Mouse (Mus musculus): ENCODE data around the gene Smim7. TPM values are rescaled to one million over a fixed set of nuclear protein-coding genes. Genes with fewer than 3 reads are reported as not detected.
A peak's percentile ranks its signal among the peaks of the same experiment; 100 is the strongest.

The Smim7 gene
- 129 and 142 TPM in 2 replicates for polyA plus RNA-seq (2014; fragmentation: Nextera tagmentation; extraction: Ambion mirVana)

DNA sequence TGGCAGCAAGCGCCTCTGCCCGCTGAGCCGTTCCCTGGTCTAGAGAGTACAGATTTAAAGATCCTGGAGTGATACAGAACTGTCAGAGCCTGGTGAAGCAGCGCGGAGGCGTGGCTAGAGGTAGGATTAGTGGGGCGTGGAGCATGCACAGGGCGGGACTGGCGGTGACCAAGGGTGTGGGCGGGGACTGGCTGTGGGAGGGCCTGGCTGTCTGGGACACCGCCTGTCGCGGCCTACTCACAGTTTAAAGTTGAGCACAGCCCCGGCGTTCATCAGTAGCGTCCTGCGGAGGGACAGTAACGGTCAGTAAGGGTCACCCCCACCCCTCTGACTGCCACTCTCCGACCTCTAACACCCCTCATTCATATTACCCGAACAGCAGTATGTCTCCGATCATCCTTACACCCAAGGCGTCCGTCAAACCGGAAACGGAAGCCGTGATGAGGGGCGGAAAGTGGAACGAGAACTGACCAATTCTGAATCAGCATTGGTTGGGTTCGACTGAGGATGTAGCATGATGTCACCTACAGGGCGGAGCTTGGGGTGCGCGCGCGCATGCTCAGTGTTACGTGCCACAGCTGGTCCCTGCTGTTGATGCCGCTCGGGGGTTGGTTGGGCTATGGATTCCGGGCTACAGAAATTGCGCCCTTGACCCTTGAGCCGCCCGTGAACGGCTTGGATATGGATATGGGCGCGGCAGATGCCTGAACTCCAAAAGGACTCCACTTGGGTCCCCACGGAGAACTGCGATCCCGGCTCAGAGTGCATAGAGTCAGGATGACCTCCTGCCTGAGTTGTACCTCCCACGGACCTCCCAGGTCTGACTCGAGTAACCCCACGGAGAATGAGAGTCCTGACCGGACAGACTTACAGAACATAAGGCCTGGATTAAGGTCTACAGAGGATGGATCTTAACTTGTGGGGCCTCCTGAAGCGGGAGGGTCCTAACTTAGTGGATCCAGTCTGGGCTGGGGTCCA lies at the start of gene Smim7:
TSS of gene Smim7 (minus strand) at position 456 of the 978 bp plus-strand sequence.
- peak within 1 kb of the TSS; percentile 90 for H3K27ac ChIP-seq (ENCODE audit: low read depth, low read length)
- peak within 1 kb of the TSS; percentile 94 for H3K4me2 ChIP-seq (replicated peaks; ENCODE audit: low read depth, low read length)
- H3K4me3 ChIP-seq (ENCODE audit: low read length): peak within 1 kb of the TSS; percentile 56
- H3K36me3 ChIP-seq (ENCODE audit: control insufficient read depth, insufficient read depth, low read length): peaks cover 34% of the 10 kb centered on the region
- under 1% methylated on average over 52 of the region's 52 CpGs for WGBS
- H3K9ac ChIP-seq (ENCODE audit: low read depth, low read length): peak within 1 kb of the TSS; percentile 62
- H3K4me1 ChIP-seq (ENCODE audit: control insufficient read depth, insufficient read depth, low read length): peaks cover 19% of the 10 kb centered on the region
- ATAC-seq (ENCODE audit: low FRiP score, low TSS enrichment): peak; percentile 97
- H3K27me3 ChIP-seq (ENCODE audit: control insufficient read depth, insufficient read depth, low read length): no peaks in the 10 kb centered on the region
- no peaks in the 10 kb centered on the region for H3K9me3 ChIP-seq (ENCODE audit: control insufficient read depth, low read length)

DNA sequence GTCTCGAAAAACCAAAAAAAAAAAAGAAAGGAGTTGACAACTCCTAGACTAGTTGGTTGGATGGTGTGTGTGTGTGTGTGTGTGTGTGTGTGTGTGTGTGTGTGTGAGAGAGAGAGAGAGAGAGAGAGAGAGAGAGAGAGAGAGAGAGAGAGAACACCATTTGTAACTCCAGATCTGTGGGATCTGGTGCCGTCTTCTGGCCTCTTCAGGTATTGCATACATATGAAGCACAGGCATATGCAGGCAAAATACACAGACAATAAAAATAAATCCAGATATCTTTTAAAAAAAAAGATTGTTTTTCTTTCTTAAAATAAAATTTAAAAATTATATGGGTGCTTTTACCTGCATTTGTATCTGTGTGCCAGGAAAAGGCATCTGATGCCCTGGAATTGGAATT lies 19.3 kb upstream of the Smim7 start:
- no peaks in the 10 kb centered on the region for H3K36me3 ChIP-seq (ENCODE audit: control insufficient read depth, insufficient read depth, low read length)
- 61% methylated on average over 2 of the region's 2 CpGs for WGBS
- no peaks in the 10 kb centered on the region for H3K4me1 ChIP-seq (ENCODE audit: control insufficient read depth, insufficient read depth, low read length)
- H3K9ac ChIP-seq (ENCODE audit: low read depth, low read length): no peak overlapping the region
- no peak overlapping the region for H3K27ac ChIP-seq (ENCODE audit: low read depth, low read length)
- H3K9me3 ChIP-seq (ENCODE audit: control insufficient read depth, low read length): no peaks in the 10 kb centered on the region
- no peak overlapping the region for H3K4me2 ChIP-seq (replicated peaks; ENCODE audit: low read depth, low read length)
- no peaks in the 10 kb centered on the region for H3K27me3 ChIP-seq (ENCODE audit: control insufficient read depth, insufficient read depth, low read length)
- H3K4me3 ChIP-seq (ENCODE audit: low read length): no peak overlapping the region
- no peak for ATAC-seq (ENCODE audit: low FRiP score, low TSS enrichment)

DNA sequence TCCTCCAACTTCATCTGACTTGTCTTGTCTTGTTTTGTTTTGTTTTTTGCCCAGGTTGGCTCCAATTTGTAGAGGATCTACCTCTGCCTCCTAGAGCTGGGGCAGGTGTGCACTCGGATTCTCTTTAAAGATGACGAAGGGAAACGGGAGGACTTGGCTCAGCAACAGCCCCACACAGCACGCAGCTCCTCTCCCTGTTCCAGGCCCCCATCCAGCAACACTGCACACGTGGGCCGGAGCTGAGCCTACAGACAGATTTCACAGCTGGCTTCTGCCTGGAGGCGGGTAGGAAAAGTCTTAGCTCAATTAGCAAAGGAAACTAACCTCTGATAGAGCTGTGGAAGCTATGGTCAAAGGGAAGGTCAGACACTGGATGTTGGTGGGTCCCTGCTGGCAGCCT lies 18.4 kb upstream of the Smim7 start:
- no peak overlapping the region for H3K9ac ChIP-seq (ENCODE audit: low read depth, low read length)
- 77% methylated on average over 7 of the region's 7 CpGs for WGBS
- H3K27me3 ChIP-seq (ENCODE audit: control insufficient read depth, insufficient read depth, low read length): no peaks in the 10 kb centered on the region
- H3K4me3 ChIP-seq (ENCODE audit: low read length): no peak overlapping the region
- no peak overlapping the region for H3K27ac ChIP-seq (ENCODE audit: low read depth, low read length)
- no peak for ATAC-seq (ENCODE audit: low FRiP score, low TSS enrichment)
- no peaks in the 10 kb centered on the region for H3K36me3 ChIP-seq (ENCODE audit: control insufficient read depth, insufficient read depth, low read length)
- no peaks in the 10 kb centered on the region for H3K4me1 ChIP-seq (ENCODE audit: control insufficient read depth, insufficient read depth, low read length)
- no peak overlapping the region for H3K4me2 ChIP-seq (replicated peaks; ENCODE audit: low read depth, low read length)
- H3K9me3 ChIP-seq (ENCODE audit: control insufficient read depth, low read length): no peaks in the 10 kb centered on the region

DNA sequence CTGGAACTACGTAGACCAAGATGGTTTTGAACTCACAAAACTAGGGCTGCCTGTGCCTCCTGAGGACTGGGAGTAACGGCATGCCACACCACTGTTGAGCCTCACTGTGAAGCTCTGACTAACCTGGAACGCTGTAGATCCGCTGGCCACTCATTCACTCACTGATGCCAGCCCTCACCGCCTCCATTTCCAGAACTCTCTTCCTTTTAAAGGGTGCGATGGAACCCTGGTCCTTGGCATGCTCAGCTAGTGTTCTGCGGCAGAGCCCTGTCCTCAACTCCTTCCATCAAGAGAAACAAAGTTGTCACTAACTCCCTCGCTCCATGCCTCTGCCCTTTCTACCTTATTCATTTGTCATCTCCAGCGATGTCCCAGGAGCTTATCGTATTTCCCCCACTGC lies 18.0 kb upstream of the Smim7 start:
- 83% methylated on average over 10 of the region's 10 CpGs for WGBS
- Histone ChIP-seq H3K36me3 (ENCODE audit: control insufficient read depth, insufficient read depth, low read length) (no peaks in the 10 kb centered on the region), H3K4me3 (ENCODE audit: low read length) (no peak overlapping the region), H3K4me1 (ENCODE audit: control insufficient read depth, insufficient read depth, low read length) (no peaks in the 10 kb centered on the region), H3K27me3 (ENCODE audit: control insufficient read depth, insufficient read depth, low read length) (no peaks in the 10 kb centered on the region), H3K9ac (ENCODE audit: low read depth, low read length) (no peak overlapping the region), H3K27ac (ENCODE audit: low read depth, low read length) (no peak overlapping the region), H3K9me3 (ENCODE audit: control insufficient read depth, low read length) (no peaks in the 10 kb centered on the region), H3K4me2 (replicated peaks; ENCODE audit: low read depth, low read length) (no peak overlapping the region)
- no peak for ATAC-seq (ENCODE audit: low FRiP score, low TSS enrichment)

DNA sequence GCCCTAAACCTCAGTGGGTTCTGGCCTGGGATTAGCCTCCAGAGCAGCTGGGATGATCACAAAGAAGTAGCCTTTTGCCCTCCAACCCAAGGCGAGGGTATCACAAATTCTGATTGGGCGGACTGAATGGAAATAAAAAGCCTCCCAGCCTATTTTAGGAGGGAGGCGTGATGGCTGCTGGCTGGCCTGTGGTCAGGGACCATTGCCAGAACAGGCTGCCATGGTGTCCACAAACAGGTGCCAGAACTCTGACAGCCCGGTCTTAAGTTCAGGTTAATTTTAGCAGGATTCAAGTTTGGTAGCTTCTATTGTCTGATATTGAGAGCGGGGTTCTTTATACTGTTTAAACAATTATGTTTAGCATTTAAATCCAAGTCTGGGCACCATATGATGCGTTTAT lies 16.9 kb upstream of the Smim7 start:
- Histone ChIP-seq H3K27me3 (ENCODE audit: control insufficient read depth, insufficient read depth, low read length) (no peaks in the 10 kb centered on the region), H3K27ac (ENCODE audit: low read depth, low read length) (no peak overlapping the region), H3K9ac (ENCODE audit: low read depth, low read length) (no peak overlapping the region), H3K4me2 (replicated peaks; ENCODE audit: low read depth, low read length) (no peak overlapping the region), H3K9me3 (ENCODE audit: control insufficient read depth, low read length) (no peaks in the 10 kb centered on the region), H3K36me3 (ENCODE audit: control insufficient read depth, insufficient read depth, low read length) (no peaks in the 10 kb centered on the region), H3K4me1 (ENCODE audit: control insufficient read depth, insufficient read depth, low read length) (no peaks in the 10 kb centered on the region), H3K4me3 (ENCODE audit: low read length) (no peak overlapping the region)
- WGBS: 75% methylated on average over 6 of the region's 6 CpGs
- ATAC-seq (ENCODE audit: low FRiP score, low TSS enrichment): no peak

DNA sequence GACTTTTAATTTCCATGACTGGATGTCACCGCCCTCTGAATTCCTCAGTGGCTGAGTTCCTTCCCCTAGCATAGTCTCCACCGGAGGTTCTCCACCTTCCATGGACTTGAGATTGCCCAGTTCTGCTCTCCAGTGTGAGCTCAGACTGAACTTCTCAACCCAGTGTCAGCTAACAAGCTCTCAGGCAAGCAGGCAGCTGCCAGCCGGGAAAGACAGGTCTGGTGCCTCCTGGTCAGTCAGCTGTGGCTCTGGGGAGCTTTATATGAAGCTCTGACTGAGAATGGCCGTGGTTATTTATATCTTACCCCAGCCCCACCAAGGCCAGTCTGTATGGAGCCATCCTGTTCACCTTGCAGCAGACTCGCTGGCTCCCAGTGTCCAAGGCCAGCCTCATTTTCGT lies 13.5 kb upstream of the Smim7 start:
- Histone ChIP-seq H3K4me3 (ENCODE audit: low read length) (no peak overlapping the region), H3K36me3 (ENCODE audit: control insufficient read depth, insufficient read depth, low read length) (no peaks in the 10 kb centered on the region), H3K27ac (ENCODE audit: low read depth, low read length) (no peak overlapping the region), H3K27me3 (ENCODE audit: control insufficient read depth, insufficient read depth, low read length) (no peaks in the 10 kb centered on the region), H3K9me3 (ENCODE audit: control insufficient read depth, low read length) (no peaks in the 10 kb centered on the region), H3K4me2 (replicated peaks; ENCODE audit: low read depth, low read length) (no peak overlapping the region), H3K9ac (ENCODE audit: low read depth, low read length) (no peak overlapping the region), H3K4me1 (ENCODE audit: control insufficient read depth, insufficient read depth, low read length) (no peaks in the 10 kb centered on the region)
- WGBS: 69% methylated on average over 6 of the region's 6 CpGs
- no peak for ATAC-seq (ENCODE audit: low FRiP score, low TSS enrichment)

DNA sequence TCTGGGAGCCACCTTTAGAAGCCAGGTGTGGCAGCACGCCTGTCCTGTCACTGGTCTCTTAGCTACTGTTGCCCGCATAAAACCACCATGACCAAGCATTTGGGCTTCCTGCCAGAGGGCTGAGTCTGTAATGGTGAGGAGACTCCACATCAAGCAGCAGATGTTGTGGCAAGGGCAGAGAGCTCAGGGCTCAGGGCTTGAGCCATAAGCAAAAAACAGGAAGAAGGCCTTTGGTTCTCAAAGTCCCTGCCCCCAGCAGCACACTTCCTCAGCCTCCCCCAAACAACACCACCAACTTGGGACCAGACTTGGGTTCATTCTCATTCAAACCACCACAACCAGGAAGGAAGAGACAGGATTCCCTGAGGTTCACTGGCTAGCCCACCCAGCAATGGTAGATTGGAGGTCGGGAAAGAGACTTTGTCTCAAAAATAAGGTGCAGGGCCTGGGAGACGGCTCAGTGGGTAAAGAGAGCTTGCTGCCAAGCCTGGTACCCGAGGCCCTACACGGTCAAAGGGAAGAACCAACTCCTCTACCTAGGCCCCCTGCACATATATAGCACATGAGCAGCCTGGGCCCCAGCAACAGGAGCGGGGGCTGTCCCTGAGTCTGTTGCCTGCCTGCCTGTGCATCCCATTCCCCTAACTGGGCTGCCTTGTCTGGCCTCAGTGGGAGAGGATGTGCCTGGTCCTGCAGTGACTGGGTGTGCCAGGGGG lies 12.3 kb upstream of the Smim7 start:
- WGBS: 83% methylated on average over 7 of the region's 7 CpGs
- no peaks in the 10 kb centered on the region for H3K9me3 ChIP-seq (ENCODE audit: control insufficient read depth, low read length)
- no peak overlapping the region for H3K27ac ChIP-seq (ENCODE audit: low read depth, low read length)

DNA sequence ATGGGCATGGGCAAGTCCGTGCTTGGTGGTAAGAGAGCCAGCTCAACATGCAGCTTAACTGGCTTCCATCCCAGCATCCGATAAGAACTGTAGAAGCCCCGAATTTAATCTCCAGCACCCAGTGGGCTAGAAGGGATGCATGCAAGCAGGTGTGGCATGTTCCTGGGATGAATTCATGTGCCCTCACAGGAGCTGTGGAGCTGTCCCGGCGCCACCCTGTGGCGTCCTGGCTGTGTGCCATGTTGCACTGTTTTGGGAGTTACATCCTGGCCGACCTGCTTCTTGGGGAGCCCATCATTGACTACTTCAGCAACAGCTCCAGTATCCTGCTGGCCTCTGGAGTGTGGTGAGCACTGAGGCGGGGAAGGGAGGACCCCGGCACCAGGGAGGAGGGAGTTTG lies 8.5 kb upstream of the Smim7 start:
- Histone ChIP-seq H3K4me3 (ENCODE audit: low read length) (no peak overlapping the region), H3K4me1 (ENCODE audit: control insufficient read depth, insufficient read depth, low read length) (no peaks in the 10 kb centered on the region), H3K36me3 (ENCODE audit: control insufficient read depth, insufficient read depth, low read length) (no peaks in the 10 kb centered on the region), H3K27me3 (ENCODE audit: control insufficient read depth, insufficient read depth, low read length) (no peaks in the 10 kb centered on the region), H3K9ac (ENCODE audit: low read depth, low read length) (no peak overlapping the region), H3K4me2 (replicated peaks; ENCODE audit: low read depth, low read length) (no peak overlapping the region), H3K9me3 (ENCODE audit: control insufficient read depth, low read length) (no peaks in the 10 kb centered on the region), H3K27ac (ENCODE audit: low read depth, low read length) (no peak overlapping the region)
- WGBS: 73% methylated on average over 9 of the region's 9 CpGs
- ATAC-seq (ENCODE audit: low FRiP score, low TSS enrichment): no peak

More for the DNA sequence above, 12.3 kb upstream of the Smim7 start:
- H3K9ac ChIP-seq (ENCODE audit: low read depth, low read length): no peak overlapping the region
- no peaks in the 10 kb centered on the region for H3K36me3 ChIP-seq (ENCODE audit: control insufficient read depth, insufficient read depth, low read length)
- H3K4me1 ChIP-seq (ENCODE audit: control insufficient read depth, insufficient read depth, low read length): no peaks in the 10 kb centered on the region
- H3K27me3 ChIP-seq (ENCODE audit: control insufficient read depth, insufficient read depth, low read length): no peaks in the 10 kb centered on the region
- H3K4me3 ChIP-seq (ENCODE audit: low read length): no peak overlapping the region
- ATAC-seq (ENCODE audit: low FRiP score, low TSS enrichment): no peak
- no peak overlapping the region for H3K4me2 ChIP-seq (replicated peaks; ENCODE audit: low read depth, low read length)

DNA sequence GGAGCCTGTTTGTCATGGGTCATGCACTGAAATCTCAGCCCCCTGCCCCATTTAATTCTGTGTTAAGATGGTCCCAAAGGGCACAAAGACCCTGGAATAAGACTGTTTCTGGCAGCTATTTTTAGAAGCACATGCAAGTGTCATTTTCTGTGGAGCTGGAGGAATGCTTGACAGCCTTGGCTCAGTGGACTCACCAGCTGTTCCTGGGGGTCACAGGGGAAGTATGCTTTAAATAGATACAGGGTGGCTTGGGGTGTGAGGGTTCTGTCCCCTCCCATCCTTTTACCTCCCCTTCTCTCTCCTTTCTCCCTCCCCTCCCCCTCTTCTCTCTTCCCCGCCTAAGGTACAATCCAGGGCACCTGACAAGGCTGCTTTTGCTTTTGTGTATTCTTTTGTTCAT lies 7.1 kb upstream of the Smim7 start:
- no peaks in the 10 kb centered on the region for H3K36me3 ChIP-seq (ENCODE audit: control insufficient read depth, insufficient read depth, low read length)
- ATAC-seq (ENCODE audit: low FRiP score, low TSS enrichment): no peak
- no peak overlapping the region for H3K27ac ChIP-seq (ENCODE audit: low read depth, low read length)
- no peak overlapping the region for H3K9ac ChIP-seq (ENCODE audit: low read depth, low read length)
- no peaks in the 10 kb centered on the region for H3K27me3 ChIP-seq (ENCODE audit: control insufficient read depth, insufficient read depth, low read length)
- H3K9me3 ChIP-seq (ENCODE audit: control insufficient read depth, low read length): no peaks in the 10 kb centered on the region
- 0 out of 2 replicates have a peak, but pooled peaks cover 1% of the 10 kb centered on the region for H3K4me1 ChIP-seq (ENCODE audit: control insufficient read depth, insufficient read depth, low read length)
- no peak overlapping the region for H3K4me3 ChIP-seq (ENCODE audit: low read length)
- no peak overlapping the region for H3K4me2 ChIP-seq (replicated peaks; ENCODE audit: low read depth, low read length)
- WGBS: 43% methylated on average over 1 of the region's 1 CpGs

Data from kidney, embryonic 14.5 days (tissue).